Mouse (Mus musculus) frontal cortex, adult (tissue): ENCODE results near the gene Mycbpap.

Experiments
- ATAC-seq: cut with Nextera tagmentation; 2 replicates; pipeline ENCODE4 v1.9.2; 2017; ENCODE audit warnings: mild to moderate bottlenecking, moderate library complexity, mixed read lengths; ENCODE audit not compliant: low TSS enrichment

The Mycbpap gene

DNA sequence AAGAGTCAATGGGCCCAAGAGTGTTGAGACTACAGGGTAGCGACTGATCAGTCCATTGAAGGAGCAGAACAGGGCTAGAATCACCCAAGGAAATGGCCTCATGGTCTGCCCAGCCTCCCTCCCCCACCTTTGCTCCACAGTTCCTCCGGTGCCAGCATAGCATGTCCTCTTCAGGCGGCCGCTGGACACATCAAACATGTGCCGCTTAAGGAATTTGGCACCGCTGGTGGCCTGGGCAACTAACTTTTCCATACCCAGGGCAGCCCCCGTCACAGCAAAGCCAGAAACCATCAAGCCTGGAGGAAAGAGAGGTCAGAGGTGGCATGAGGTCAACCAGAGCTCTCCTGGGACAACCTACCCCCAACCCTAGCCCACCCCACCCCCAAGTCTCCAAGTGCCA is 39.6 kb downstream of the Mycbpap start:
- ATAC-seq, result no peak

DNA sequence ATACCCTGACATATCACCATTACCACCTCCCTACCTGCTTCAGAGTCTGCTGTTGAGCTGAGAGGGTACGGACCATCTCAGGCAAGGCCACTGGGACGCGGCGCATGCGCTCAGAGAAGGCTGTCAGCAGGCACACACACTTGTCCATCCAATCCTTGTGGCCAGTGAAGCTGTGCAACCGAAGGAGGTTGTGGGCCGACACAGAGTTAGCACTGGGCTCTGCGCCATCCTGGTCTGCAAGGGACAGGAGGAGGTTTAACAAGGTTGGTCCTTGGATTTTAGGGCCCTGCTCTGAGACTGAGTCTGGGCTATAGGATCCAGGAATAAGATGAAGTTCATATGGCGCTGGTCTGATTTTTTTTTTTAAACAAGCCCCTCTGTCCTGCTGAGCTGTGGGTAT is 41.2 kb downstream of the Mycbpap start:
- ATAC-seq, result no peak

DNA sequence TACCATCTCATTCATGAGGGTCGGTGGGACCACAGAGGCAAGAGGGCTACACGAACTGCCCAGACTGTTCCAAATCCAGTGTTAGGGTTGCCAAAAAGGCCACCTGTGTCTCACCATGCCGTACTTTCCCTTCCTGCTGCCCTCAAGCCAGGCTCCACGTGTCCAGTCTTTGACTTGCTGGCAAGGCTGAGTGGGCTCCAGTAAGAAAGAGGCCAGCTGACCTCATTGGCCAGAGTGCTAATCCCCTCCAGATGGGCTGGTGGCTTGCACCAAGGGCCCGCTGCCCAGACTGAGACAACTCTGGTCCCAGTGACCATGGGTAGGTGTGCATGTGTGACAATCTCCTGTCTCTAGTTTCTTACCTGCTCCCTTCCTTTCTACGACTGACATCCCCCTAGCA is 43.9 kb downstream of the Mycbpap start:
- ATAC-seq, result no peak

DNA sequence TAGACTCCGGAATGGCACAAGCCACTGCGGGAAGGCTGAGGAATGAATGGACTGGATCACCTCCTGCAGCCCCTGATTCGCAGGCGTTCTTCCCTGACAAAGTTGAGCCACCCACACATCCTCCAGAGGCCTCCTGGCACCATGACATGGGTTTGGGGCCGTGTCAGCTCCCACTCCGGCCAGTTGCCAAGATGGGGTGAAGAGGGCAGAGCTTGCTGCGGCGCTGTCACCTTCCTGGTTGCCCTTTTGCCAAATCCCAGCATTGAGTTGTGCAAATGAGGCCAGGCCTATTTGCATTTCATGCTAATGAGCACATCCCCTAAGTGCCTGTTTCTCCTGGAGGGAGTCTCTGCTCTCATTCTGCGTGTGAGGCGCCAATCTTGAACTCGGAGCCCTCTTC is 45.8 kb downstream of the Mycbpap start:
- no peak for ATAC-seq

DNA sequence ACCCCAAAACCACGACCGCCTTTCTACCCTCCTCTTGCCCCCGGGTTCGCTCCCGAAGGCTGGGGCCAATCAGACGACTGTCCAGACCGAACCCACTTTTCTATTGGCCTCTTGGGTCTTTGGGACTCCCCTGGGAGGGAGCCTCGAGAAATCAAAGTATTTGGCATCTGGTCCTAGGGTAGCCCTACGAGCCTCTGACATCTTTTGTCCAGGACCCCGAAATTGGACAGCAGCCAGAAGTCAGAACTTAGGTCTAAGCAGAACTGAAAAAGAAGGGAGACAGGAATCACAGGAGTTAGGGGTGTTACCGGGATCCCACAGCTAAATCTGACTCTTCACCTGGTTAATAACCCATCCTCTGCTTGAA is 47.0 kb downstream of the Mycbpap start:
- no peak for ATAC-seq

DNA sequence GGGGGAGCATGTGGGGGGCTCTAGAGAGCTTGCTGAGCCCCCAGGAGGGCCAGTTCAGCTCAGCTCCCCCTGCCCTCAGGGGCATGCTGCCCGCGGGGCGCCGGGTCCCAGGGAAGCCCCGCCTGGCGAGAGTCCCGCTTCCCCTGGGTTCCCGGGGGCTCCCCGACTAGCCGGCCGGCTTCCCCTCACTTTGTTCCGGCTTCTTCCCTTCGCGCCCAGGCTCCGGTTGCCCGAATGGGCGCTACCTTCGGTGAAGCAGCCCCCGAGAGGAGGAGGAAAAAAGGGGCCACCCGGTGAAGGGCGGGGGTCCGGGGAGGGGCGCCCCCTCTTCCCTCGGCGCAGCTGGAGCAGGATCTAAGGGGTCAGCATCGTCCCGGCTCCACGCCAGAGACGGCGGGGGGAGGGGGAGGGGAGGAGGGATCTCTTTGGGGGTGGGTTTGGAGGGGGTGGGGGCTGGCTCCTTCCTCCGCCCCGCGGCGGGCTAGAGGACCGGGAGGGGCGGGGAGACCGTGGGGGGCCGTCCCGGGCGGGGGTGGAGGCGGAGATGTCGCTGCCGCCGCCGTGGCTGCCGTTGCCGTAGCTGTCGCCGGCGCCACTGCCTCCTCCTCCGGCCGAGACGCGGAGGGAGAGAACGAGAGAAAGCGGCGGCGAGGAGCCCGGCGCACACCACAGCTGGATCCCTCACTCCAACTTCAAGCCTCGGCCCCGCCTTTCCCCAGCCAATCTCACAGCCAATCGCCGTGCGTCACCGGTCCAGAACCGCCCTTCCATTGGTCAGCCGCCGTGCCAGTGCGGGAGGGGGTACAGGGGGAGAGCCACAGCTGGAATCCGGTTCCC is 47.6 kb downstream of the Mycbpap start, which contains the start of gene Cacna1g:
Cacna1g (minus strand) TSS at position 492 of the 837 bp plus-strand sequence.
- peak; percentile 88 for ATAC-seq

DNA sequence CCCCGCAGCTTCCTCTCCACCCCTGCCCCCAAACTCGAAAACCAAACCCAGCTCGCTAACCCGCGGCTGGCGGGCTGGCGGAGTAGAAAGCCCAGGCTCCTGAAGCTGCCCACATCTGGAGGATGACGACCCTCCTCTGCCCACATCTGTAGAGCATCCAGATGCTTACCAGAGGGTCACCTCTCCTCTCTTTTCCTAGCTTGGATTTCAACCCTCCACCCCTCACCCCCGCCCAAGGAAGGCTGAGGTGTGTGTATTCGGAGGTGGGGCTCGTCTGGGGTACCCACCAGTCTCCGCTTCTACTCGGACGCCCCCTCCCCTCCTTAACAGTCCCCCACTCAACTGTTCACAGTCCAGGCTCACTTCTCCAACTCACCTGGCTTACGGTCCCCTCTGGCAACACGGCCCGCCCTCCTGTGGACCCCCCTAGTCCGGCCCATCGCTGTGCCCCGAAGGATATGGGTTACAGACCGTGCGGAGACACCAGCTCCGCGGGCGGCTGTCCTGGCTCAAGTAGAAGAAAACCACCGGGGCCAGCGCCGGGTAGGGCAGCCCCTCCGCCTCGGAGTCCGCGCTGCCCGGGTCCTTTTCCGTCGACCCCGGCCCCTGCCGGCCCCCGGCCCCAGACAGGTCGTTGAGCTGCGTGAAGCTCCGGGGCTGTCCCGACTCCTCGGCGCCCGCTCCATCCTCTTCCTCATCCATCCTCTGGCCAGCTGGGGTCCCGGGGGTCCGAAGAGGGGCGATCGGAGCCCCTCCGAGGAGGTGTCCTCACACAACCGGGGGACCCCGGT is 48.4 kb downstream of the Mycbpap start:
- no peak for ATAC-seq

DNA sequence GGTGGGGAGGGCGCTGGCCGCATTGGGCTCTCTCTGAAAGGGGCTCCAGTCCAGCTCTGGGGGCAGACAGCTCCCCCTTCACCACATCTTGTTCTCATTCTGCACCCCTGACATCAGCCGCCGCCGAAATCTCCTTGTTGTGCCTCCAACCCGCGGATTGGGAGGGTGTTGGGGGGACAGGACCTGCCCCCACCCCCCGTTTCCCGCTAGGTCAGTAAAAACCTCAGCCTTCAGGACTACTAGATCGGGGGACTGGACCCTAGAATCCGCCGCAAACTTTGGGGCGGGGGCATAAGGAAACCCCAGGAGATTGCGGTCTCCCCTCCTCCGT is 49.0 kb downstream of the Mycbpap start:
- no peak for ATAC-seq

DNA sequence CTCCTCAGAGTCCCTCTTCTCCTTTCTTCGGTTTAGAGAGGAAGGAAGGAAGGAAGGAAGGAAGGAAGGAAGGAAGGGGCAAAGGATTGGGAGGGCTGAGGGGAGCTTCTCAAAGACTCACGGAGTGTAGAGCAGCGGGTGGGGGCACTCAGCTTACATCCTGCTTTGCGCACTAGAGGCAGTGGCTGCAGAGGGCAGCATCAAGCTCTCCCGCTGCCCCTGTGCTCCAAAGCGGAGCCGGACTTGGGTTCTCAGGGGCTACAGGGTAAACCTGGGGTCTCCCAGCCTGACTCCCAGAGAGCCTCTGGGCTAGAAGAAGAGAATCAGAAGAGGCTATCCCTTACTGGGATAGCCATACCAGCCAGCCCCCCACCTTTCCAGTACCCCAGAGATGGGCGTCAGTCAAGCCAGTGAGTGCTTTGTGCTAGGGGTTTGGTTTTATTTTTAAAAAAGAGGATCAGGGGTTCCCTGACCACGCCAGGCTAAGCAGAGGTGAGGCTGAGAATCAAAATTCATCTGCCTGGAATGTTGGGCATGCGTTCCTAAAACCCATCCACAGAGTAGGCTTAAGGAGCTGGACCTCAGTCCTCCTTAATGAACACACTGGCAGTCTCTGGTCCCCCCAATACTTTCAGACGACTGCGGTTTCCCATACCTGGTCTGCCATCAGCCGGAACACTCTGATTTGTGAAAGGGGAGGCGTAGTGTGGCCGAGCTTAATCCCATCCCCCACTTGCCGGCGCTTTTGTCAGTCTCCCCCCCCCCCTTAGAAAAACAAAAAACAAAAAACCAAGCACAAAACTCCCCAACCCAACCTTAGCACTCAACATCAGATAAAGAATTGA is 49.6 kb downstream of the Mycbpap start:
- no peak for ATAC-seq

DNA sequence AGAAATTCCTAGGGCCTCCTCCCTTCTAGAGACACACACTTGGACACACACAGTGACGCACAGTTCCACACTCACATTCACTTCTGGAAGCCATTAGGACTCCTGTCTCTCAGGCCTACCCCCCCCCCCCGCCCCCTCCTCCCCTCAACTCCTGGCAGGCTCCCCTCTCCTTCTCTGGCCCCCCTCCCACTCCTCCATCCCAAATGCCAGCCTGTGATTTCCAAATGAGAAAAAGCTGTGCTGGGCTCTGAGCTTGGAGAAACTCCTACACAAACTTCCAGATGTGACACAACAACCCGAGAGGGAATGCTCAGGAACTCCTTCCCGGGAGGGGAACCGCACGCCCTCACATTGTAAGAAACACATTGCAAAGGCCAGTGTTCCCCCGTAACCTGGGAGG is 51.2 kb downstream of the Mycbpap start:
- ATAC-seq, result no peak

DNA sequence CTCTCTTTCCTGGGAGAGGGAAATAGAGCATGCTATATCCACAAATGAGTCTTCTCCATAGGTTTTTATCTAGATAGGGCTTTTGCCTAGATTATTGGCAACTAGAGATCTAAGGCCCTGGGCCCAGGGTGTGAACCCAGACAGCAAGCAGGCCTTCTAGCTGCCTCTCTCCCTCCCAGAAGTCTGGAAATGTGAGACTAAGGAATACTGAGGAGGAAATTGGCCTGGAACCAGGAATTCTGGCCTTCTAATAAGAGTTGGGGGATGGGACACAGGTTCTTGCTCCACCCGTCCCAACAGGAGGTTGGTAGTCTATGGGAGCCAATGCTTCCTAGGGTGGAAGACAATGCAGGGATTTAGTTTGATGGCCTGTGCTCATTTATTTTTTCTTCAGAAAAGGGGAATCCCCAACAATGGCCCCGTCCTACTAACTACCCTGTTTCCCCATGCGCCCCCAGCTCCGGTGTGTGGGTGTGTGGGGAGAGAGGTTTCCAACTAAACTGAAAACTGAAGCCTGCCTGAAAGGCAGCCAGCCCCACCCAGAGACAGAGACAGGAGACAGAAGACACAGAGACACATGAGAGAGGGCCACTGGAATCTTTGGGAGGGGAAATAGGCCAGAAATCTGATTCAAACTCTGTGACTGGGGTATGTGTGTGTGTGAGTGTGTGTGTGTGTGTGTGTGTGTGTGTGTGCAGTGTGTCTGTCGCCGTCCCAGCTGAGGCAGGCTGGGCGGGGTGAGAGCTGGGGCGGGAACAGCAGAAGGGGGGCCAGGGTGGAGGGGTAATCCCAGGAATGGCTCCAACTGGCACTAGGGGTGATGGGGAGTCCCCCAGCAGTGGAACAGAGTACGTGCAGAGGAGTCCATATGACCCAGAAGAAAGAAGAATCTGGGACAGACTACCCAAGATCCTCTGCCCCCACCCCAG is 52.1 kb downstream of the Mycbpap start:
- ATAC-seq, result no peak

DNA sequence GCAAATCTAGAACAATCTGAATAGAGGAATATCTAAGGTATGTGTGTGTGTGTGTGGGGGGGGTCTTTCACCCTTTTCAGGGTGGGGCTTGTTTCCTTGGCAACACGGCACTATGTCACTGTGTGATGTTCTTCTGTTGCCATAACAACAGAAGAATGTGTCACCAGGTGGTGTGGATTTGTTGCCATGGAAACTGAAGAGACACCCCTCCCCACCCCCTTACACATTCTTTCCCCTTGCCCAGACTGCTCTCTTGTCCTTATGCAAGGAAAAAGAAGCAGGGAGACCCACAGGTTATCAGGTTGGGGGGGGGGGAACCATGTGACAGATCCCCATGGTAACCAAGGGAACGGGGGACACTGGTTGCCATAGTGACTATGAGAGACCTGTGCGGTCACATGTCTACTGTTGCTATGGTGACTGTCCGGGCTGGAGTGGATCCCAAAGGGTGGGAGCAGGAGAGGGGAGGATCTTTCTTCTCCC is 52.9 kb downstream of the Mycbpap start:
- ATAC-seq, result peak; percentile 29

DNA sequence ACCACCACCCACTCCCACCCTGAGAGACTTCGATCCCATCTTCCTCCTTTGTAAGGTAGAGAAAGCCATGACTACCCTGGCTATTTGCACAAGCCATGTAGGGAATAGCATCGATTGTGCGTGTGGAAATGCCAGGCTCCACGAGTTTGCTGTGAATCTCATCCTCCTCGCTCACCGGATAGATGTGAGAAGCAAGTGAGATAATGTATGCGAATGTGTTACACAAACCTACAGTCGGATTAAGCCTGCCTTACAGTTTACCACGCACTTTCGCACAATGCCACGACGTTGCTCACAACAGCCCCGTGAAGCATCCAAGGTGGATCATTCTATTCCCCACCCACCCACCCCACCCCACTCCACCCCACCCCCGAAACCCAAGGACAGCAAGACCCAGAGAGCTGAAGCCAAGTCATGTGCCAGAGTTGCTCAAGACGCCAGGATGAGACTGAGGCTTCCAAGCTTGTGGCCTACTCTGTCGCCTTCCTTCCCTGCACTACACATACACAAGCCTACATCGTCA is 55.1 kb downstream of the Mycbpap start:
- peak; percentile 38 for ATAC-seq

DNA sequence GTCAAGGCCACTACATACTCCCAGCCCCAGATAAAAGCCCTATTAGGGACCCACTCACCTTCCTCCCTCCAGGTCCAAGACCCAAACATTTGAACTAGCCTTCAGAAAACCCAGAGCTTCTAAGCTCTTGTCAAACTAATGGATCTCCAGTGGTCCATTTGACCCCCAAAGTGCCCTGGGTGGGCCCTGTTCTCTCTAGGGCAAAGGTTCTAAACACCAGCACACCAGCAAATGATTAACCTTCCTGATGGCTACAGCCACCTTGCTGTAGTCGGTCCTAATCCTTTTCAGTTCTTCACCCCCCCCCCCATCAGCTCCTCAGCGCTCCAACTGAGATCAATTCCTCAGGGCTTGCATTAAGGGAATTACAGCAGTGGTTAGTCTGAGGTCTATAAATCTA is 57.4 kb downstream of the Mycbpap start:
- ATAC-seq, result no peak

DNA sequence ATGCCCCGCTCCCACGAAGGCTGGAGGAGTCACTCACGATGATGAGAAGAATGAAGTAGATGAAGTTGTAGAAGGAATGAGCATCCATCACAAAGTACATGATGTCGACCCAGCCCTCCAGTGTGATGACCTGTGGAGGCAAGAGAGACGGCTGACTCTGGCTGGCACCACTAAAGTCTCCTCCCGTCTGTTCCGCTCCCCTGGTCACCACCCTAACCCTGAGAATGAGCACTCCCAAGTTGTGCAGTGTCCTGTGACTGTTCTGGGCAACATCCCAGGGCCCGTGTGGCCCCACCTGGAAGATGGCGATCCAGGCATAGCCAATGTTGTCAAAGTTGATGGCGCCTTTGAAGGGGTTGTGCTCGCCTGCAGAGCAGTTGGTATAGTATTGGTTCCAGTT is 59.7 kb downstream of the Mycbpap start:
- no peak for ATAC-seq

DNA sequence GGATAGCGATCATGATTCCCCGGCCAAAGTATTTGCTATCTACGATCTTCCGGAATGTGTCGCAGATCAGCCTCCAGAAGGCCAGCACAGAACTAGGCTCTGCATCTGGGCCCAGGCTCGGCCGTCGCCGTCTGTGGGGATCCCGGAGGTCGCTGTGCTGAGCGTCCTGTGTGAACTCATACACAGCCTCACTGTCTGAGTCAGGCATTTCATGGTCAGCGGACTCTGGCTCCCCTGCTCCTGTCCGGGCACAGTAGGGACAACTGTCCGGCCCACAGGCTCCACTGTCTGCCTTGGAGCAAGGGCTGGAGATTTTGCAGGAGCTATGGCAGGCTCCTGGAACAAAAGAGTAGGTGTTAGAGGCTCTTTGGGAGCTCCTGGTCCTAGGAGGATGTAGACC is 64.5 kb downstream of the Mycbpap start:
- no peak for ATAC-seq

DNA sequence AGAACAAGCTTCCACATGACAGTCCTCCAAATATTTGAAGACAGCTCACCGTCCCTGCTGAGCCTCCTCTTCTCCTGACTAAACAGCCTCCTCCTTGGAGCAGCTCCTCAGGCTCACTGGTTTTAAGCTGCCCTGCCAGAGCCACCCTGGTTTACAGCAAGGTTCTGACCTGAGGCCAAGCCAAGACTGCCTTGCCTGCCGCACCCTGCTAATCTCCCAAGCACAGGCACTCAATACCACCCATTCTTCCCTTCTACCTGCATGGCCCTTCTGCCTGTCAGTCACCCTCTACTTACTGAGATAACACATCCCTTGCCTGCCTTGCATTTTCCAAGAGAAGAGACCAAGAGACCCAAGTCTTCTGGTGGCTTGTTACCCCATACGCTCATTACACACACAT is 65.2 kb downstream of the Mycbpap start:
- ATAC-seq, result peak; percentile 24

DNA sequence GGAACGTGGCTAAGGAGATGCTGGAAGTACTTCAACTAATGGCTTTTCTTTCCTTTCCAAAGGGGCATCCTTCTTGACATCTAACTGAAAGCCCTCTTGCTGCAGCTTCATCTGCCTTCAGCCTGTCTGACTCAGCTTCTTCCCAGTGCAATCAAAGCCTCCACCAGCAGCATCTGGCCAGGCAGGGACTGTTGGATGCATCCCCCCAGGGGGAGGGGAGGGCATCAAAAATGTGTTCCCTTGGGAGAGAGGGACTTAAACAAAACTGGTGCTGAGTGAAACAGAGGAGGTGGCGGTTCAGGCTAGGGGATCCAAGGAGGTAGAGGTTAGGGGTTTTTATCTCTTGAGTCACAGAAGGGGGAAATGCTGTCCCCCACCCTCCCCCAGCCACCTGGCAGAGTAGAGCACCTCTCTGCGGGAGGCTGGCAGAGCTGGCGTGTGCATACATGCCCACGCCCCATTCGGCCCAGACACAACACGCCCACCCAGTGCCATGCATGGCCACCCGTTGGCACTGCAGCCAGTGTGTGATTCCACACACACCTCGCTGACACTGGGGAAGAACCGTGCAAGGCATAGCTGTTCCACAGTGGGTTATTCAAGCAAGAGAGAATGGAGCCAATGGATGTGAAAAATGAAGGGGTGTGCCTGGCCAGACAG is 66.3 kb downstream of the Mycbpap start:
- ATAC-seq, result peak; percentile 38; the same call in 1 of the 2 replicates

DNA sequence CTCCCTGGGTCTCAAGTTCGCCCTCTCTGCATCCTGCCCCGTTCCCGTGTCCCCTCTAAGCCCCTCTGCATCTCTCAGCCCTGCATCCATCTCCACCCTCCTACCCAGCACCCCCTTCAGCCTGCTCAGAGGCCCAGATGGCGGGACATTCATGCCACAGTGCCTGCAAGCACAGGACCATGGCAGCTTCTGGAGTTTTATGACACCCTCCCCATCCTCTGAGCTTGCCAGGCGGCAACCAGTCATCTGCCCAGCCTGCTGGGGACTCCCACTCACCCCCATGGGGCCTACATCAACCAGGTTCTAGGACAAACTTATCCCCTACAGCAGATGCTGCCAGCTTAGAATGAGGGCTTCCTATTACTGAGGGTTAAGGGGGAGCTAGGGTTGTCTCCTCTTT is 66.8 kb downstream of the Mycbpap start:
- ATAC-seq, result peak; percentile 60
